Comparison of ENCODE assay signal across 26 mouse cellular contexts in the genomic region with DNA sequence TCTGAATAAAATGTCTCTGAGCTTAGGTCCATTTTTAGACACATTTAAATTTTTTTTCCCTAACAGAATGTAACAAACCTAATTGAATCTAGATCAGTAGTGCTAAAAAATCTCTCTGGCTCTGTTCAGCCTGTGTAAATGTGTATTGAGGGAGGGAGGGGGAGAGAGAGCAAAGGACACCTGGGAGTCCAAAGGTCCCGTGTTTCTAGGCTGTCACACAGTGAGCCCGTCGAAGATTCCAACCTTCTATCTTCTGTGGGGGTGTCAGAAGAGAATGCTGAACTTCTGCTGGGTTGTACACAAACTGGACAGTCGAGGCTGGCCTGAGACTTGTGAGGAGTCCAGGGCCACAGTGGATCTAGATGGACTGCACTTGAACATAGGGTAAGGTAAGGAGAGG. TPM values are rescaled to one million over a fixed set of nuclear protein-coding genes. Genes with fewer than 3 reads are reported as not detected.
DNase-seq lines count a peak whose midpoint lies in the region; ATAC-seq and TF ChIP-seq lines count a peak whose summit lies in the region.
"Had no signal": no experiment of that assay in that cellular context is flagged by ENCODE, and none has a peak within 500 bp of the region (broad histone marks: within the 10 kb centered on the region; RNA-seq: fewer than 3 reads in every experiment).

No protein-coding gene starts in this region.

- TF ChIP-seq EP300 in liver, embryonic 14.5 days (IDR thresholded peaks at IDR 0.05; ENCODE audit: low read depth): no peak

- TF ChIP-seq CTCF in liver, embryonic 14.5 days (IDR thresholded peaks at IDR 0.05; ENCODE audit: low read depth): no peak

- no peaks in the 10 kb centered on the region for H3K36me3 ChIP-seq in intestine, embryonic 14.5 days (ENCODE audit: control insufficient read depth, insufficient read depth, low read length)
- no peaks in the 10 kb centered on the region for H3K36me3 ChIP-seq in kidney, embryonic 15.5 days
- no peaks in the 10 kb centered on the region for H3K36me3 ChIP-seq in liver, embryonic 14.5 days (replicated peaks; ENCODE audit: control insufficient read depth, insufficient read depth, low read depth)
- H3K36me3 ChIP-seq: embryonic facial prominence, embryonic 12.5 days; forebrain, embryonic 12.5 days; heart, embryonic 15.5 days; hindbrain, embryonic 13.5 days; limb, embryonic 15.5 days; neural tube, embryonic 13.5 days had no signal

- no peaks in the 10 kb centered on the region for H3K27me3 ChIP-seq in intestine, embryonic 14.5 days (replicated peaks; ENCODE audit: control insufficient read depth, insufficient read depth, low read length)
- H3K27me3 ChIP-seq in kidney, embryonic 15.5 days: no peaks in the 10 kb centered on the region
- no peaks in the 10 kb centered on the region for H3K27me3 ChIP-seq in liver, embryonic 14.5 days (ENCODE audit: control insufficient read depth, insufficient read depth, low read length)
- H3K27me3 ChIP-seq: embryonic facial prominence, embryonic 12.5 days; forebrain, embryonic 12.5 days; heart, embryonic 15.5 days; hindbrain, embryonic 13.5 days; limb, embryonic 15.5 days; neural tube, embryonic 13.5 days had no signal

- WGBS in intestine, embryonic 14.5 days: 63% methylated on average over 4 of the region's 4 CpGs
- WGBS in kidney, embryonic 15.5 days: 73% methylated on average over 4 of the region's 4 CpGs
- WGBS in liver, embryonic 14.5 days (ENCODE audit: insufficient replicate concordance): 62% methylated on average over 4 of the region's 4 CpGs

- H3K27ac ChIP-seq in intestine, embryonic 14.5 days (ENCODE audit: low read depth): no peak overlapping the region
- no peak overlapping the region for H3K27ac ChIP-seq in kidney, embryonic 15.5 days
- no peak overlapping the region for H3K27ac ChIP-seq in liver, embryonic 14.5 days
- H3K27ac ChIP-seq: embryonic facial prominence, embryonic 12.5 days; forebrain, embryonic 12.5 days; heart, embryonic 15.5 days; hindbrain, embryonic 13.5 days; limb, embryonic 15.5 days; macrophage; neural tube, embryonic 13.5 days had no signal

- no peak overlapping the region for H3K4me2 ChIP-seq in intestine, embryonic 14.5 days (ENCODE audit: low read length)
- no peak overlapping the region for H3K4me2 ChIP-seq in kidney, embryonic 15.5 days
- H3K4me2 ChIP-seq in liver, embryonic 14.5 days (ENCODE audit: low read depth): no peak overlapping the region; the same call in 1 of the 2 replicates
- H3K4me2 ChIP-seq: embryonic facial prominence, embryonic 12.5 days; forebrain, embryonic 12.5 days; heart, embryonic 15.5 days; hindbrain, embryonic 13.5 days; limb, embryonic 15.5 days; neural tube, embryonic 13.5 days had no signal

- peak; percentile 70 for DNase-seq in kidney, adult 11 months
- no peak for DNase-seq in kidney, postnatal 4 days
- DNase-seq in intestine, embryonic 14.5 days (ENCODE audit: low spot score): no peak
- DNase-seq in liver, embryonic 14.5 days (ENCODE audit: low read depth in 3 of 3, low spot score in 3 of 3): peak in 1 of 3 experiments; percentile 9
- DNase-seq in left cerebral cortex, adult 9 months (ENCODE audit: low spot score in 2 of 2): no peak
- no peak for DNase-seq in left cerebral cortex, postnatal 36 days (ENCODE audit: low spot score in 2 of 2)
- no peak for DNase-seq in B cell, adult 2 months
- DNase-seq: adrenal gland, postnatal 14 days; cerebellum, adult 9-10 months; gastrocnemius, postnatal 36 days; heart, postnatal 36 days; left cerebral cortex, postnatal 4 days; retina, postnatal 1 day; thymus, postnatal 14 days had no signal

- intact Hi-C loops in left cerebral cortex, postnatal 36 days (cut with DNase I): no loop called here

- H3K9ac ChIP-seq in intestine, embryonic 14.5 days (ENCODE audit: low read length): no peak overlapping the region
- H3K9ac ChIP-seq in kidney, embryonic 15.5 days: no peak overlapping the region
- no peak overlapping the region for H3K9ac ChIP-seq in liver, embryonic 14.5 days (replicated peaks)
- H3K9ac ChIP-seq: embryonic facial prominence, embryonic 12.5 days; forebrain, embryonic 12.5 days; heart, embryonic 15.5 days; hindbrain, embryonic 13.5 days; limb, embryonic 15.5 days; neural tube, embryonic 13.5 days had no signal

- no peaks in the 10 kb centered on the region for H3K9me3 ChIP-seq in intestine, embryonic 14.5 days (ENCODE audit: control insufficient read depth, low read length)
- H3K9me3 ChIP-seq in kidney, embryonic 15.5 days (replicated peaks): no peaks in the 10 kb centered on the region
- no peaks in the 10 kb centered on the region for H3K9me3 ChIP-seq in liver, embryonic 14.5 days (ENCODE audit: control insufficient read depth, low read length)
- H3K9me3 ChIP-seq: embryonic facial prominence, embryonic 12.5 days; forebrain, embryonic 12.5 days; heart, embryonic 15.5 days; hindbrain, embryonic 13.5 days; limb, embryonic 15.5 days; neural tube, embryonic 13.5 days had no signal

- 0 out of 2 replicates have a peak, but pooled peaks have one; percentile 43 for ATAC-seq in intestine, embryonic 14.5 days (replicated peaks; ENCODE audit: low FRiP score, low TSS enrichment, low read depth)
- 0 out of 2 replicates have a peak, but pooled peaks have one; percentile 33 for ATAC-seq in kidney, embryonic 15.5 days (replicated peaks; ENCODE audit: low FRiP score)
- peak; percentile 55; the same call in 1 of the 2 replicates for ATAC-seq in liver, embryonic 14.5 days (ENCODE audit: insufficient read depth)
- ATAC-seq: CD4-positive, CD25-positive, alpha-beta regulatory T cell, adult 4 months; lung, postnatal 0 days; midbrain, embryonic 16.5 days had no signal

- no peaks in the 10 kb centered on the region for H3K4me1 ChIP-seq in intestine, embryonic 14.5 days (replicated peaks; ENCODE audit: control insufficient read depth, insufficient read depth, low read length)
- no peaks in the 10 kb centered on the region for H3K4me1 ChIP-seq in kidney, embryonic 15.5 days
- H3K4me1 ChIP-seq in liver, embryonic 14.5 days (replicated peaks; ENCODE audit: control insufficient read depth in 2 of 2, insufficient read depth in 2 of 2, low read length in 1 of 2): peaks cover 0 to 4% of the 10 kb centered on the region in 2 experiments; a peak in 1 of 4 replicates
- H3K4me1 ChIP-seq: embryonic facial prominence, embryonic 12.5 days; forebrain, embryonic 12.5 days; heart, embryonic 15.5 days; hindbrain, embryonic 13.5 days; limb, embryonic 15.5 days; neural tube, embryonic 13.5 days had no signal

- H3K4me3 ChIP-seq in intestine, embryonic 14.5 days (ENCODE audit: low read depth, low read length): no peak overlapping the region
- no peak overlapping the region for H3K4me3 ChIP-seq in kidney, embryonic 15.5 days (replicated peaks)
- H3K4me3 ChIP-seq in liver, embryonic 14.5 days (ENCODE audit: insufficient read depth in 1 of 2, low read depth in 2 of 2, low read length in 2 of 2): no peak overlapping the region
- H3K4me3 ChIP-seq: embryonic facial prominence, embryonic 12.5 days; forebrain, embryonic 12.5 days; heart, embryonic 15.5 days; hindbrain, embryonic 13.5 days; limb, embryonic 15.5 days; myocyte; neural tube, embryonic 13.5 days had no signal

RNA-seq across cellular contexts. Expression of a gene that starts 14.9 kb away (rescaled TPM):
- 39.8 and 44.7 TPM in 2 replicates for polyA plus RNA-seq in intestine, embryonic 14.5 days (2014; fragmentation: Nextera tagmentation; extraction: Ambion mirVana)
- 31.9 and 33.3 TPM in 2 replicates for polyA plus RNA-seq in kidney, embryonic 15.5 days (2015; fragmentation: Nextera tagmentation; extraction: Ambion mirVana)
- 10.3 and 15.4 TPM in 2 replicates for polyA plus RNA-seq in liver, embryonic 14.5 days (2012; rRNA removed)
- 12.1 and 12.5 TPM in 2 replicates for polyA plus RNA-seq in liver, embryonic 14.5 days (2014; fragmentation: Nextera tagmentation; extraction: Ambion mirVana)
- total RNA-seq in left cerebral cortex, postnatal 36 days (2021): 10 to 100 TPM; 29.1 to 35.2 TPM

RNA-seq across cellular contexts. Expression of a gene that starts 57.3 kb away (rescaled TPM):
- 21.7 and 23.4 TPM in 2 replicates for polyA plus RNA-seq in intestine, embryonic 14.5 days (2014; fragmentation: Nextera tagmentation; extraction: Ambion mirVana)
- polyA plus RNA-seq in kidney, embryonic 15.5 days (2015; fragmentation: Nextera tagmentation; extraction: Ambion mirVana): 24.2 and 24.4 TPM in 2 replicates
- polyA plus RNA-seq in liver, embryonic 14.5 days (2012; rRNA removed): 7.1 and 8.0 TPM in 2 replicates
- 9.6 and 10.0 TPM in 2 replicates for polyA plus RNA-seq in liver, embryonic 14.5 days (2014; fragmentation: Nextera tagmentation; extraction: Ambion mirVana)
- 10 to 100 TPM; 24.8 to 25.9 TPM for total RNA-seq in left cerebral cortex, postnatal 36 days (2021)

RNA-seq across cellular contexts. Expression of a gene that starts 59.2 kb away (rescaled TPM):
- 0.28 and 0.34 TPM in 2 replicates for polyA plus RNA-seq in intestine, embryonic 14.5 days (2014; fragmentation: Nextera tagmentation; extraction: Ambion mirVana)
- polyA plus RNA-seq in kidney, embryonic 15.5 days (2015; fragmentation: Nextera tagmentation; extraction: Ambion mirVana): 0.08 and 0.18 TPM in 2 replicates
- 0.01 TPM in 2 replicates for polyA plus RNA-seq in liver, embryonic 14.5 days (2012; rRNA removed)
- not detected in 2 replicates for polyA plus RNA-seq in liver, embryonic 14.5 days (2014; fragmentation: Nextera tagmentation; extraction: Ambion mirVana)
- total RNA-seq in left cerebral cortex, postnatal 36 days (2021): 10 to 100 TPM; 83.7 to 91.5 TPM
- total RNA-seq: gastrocnemius, postnatal 36 days; heart, postnatal 36 days had no signal
- polyA plus RNA-seq: CD4-positive, CD25-positive, alpha-beta regulatory T cell, adult 4 months; myocyte had no signal
